Mouse (Mus musculus) heart, postnatal 25 days (tissue): ENCODE measurements around the gene Pon1. TPM values are rescaled to one million over a fixed set of nuclear protein-coding genes. Genes with fewer than 3 reads are reported as not detected.

Experiments used
- DNase-seq: peaks from one replicate; pipeline ENCODE4 v3.0.0; 2022; ENCODE audit warnings: low spot score
- intact Hi-C: fragments of 180-260 bp; cut with DNase I; formaldehyde crosslinking; loops from one replicate; pipeline ENCODE4 v1.15.1; 2025
- total RNA-seq, 2 experiments: library from RNA; stranded (reverse); gene quantifications; 2 replicates each; pipeline ENCODE4 v1.2.3; 2021

The Pon1 gene
- total RNA-seq, 2 experiments from 2014 or later = not detected

- intact Hi-C loops = no loop called here
- no peak for DNase-seq
Observed at GRCm38 (mm10) chr6:5179189-5179588, 14.6 kb downstream of the Pon1 start.

- intact Hi-C loops = no loop called here
- no peak for DNase-seq
Observed at GRCm38 (mm10) chr6:5177967-5178891, 15.5 kb downstream of the Pon1 start.

GRCm38 (mm10) chr6:5174179-5174812, 19.4 kb downstream of the Pon1 start:
- DNase-seq = no peak
- intact Hi-C loops = no loop called here

- no peak for DNase-seq
- intact Hi-C loops = no loop called here
Observed at GRCm38 (mm10) chr6:5172571-5172970, 21.2 kb downstream of the Pon1 start.

- DNase-seq = no peak
- intact Hi-C loops = no loop called here
Observed at GRCm38 (mm10) chr6:5171418-5171817, 22.3 kb downstream of the Pon1 start.

- DNase-seq = no peak
- intact Hi-C loops = loop anchor here (5.0 kb wide), 1 partner anchor 34 kb away; no protein-coding TSS in a partner anchor
Observed at GRCm38 (mm10) chr6:5168158-5168557, 25.6 kb downstream of the Pon1 start.

GRCm38 (mm10) chr6:5167051-5167677, 26.6 kb downstream of the Pon1 start:
- no peak for DNase-seq
- intact Hi-C loops = loop anchor here (5.0 kb wide), 1 partner anchor 35 kb away; no protein-coding TSS in a partner anchor

GRCm38 (mm10) chr6:5164855-5165254, 28.9 kb downstream of the Pon1 start:
- intact Hi-C loops = loop anchor here (5.0 kb wide), 1 partner anchor 37 kb away; no protein-coding TSS in a partner anchor
- no peak for DNase-seq

- DNase-seq = no peak
- intact Hi-C loops = no loop called here
Observed at GRCm38 (mm10) chr6:5163507-5164144, 30.1 kb downstream of the Pon1 start.

- intact Hi-C loops = no loop called here
- no peak for DNase-seq
Observed at GRCm38 (mm10) chr6:5162052-5162451, 31.7 kb downstream of the Pon1 start.

- no peak for DNase-seq
- intact Hi-C loops = no loop called here
Observed at GRCm38 (mm10) chr6:5159385-5159791, 34.4 kb downstream of the Pon1 start.

- no peak for DNase-seq
- intact Hi-C loops = no loop called here
Observed at GRCm38 (mm10) chr6:5156541-5157425, 37.0 kb downstream of the Pon1 start.

- DNase-seq = no peak
- intact Hi-C loops = no loop called here
Observed at GRCm38 (mm10) chr6:5155313-5155927, 38.3 kb downstream of the Pon1 start.

GRCm38 (mm10) chr6:5154786-5155185, 39.0 kb downstream of the Pon1 start:
- DNase-seq = no peak
- intact Hi-C loops = no loop called here

GRCm38 (mm10) chr6:5152185-5152584, 41.6 kb downstream of the Pon1 start:
- intact Hi-C loops = no loop called here
- DNase-seq = no peak

GRCm38 (mm10) chr6:5151171-5151570, 42.6 kb downstream of the Pon1 start:
- no peak for DNase-seq
- intact Hi-C loops = no loop called here

- intact Hi-C loops = no loop called here
- no peak for DNase-seq
Observed at GRCm38 (mm10) chr6:5149941-5150340, 43.8 kb downstream of the Pon1 start.

- DNase-seq = no peak
- intact Hi-C loops = no loop called here
Observed at GRCm38 (mm10) chr6:5147488-5148142, 46.1 kb downstream of the Pon1 start.
